Mouse (Mus musculus) midbrain, postnatal 0 days (tissue): ENCODE measurements around the gene Tnip1. TPM values are rescaled to one million over a fixed set of nuclear protein-coding genes. Genes with fewer than 3 reads are reported as not detected.
A peak's percentile ranks its signal among the peaks of the same experiment; 100 is the strongest.

Experiments
- ATAC-seq: fragments of 200-750 bp; cut with Nextera tagmentation; 2 replicates; pipeline ENCODE4 v1.8.0; 2017; ENCODE audit warnings: moderate number of reproducible peaks, mild to moderate bottlenecking, moderate TSS enrichment, moderate library complexity; ENCODE audit not compliant: low FRiP score
- DNase-seq: peaks from one replicate; pipeline ENCODE4 v3.0.0-alpha.2; 2015; ENCODE audit warnings: low spot score
- H3K27ac ChIP-seq: fragments of 300-500 bp; sonication (generic); 2 replicates; pipeline ENCODE4 v1.5.1; 2014; ENCODE audit warnings: low read depth, mild to moderate bottlenecking, low read length, mixed read lengths
- H3K27me3 ChIP-seq: fragments of 300-500 bp; sonication (generic); 2 replicates; pipeline ENCODE4 v1.6.1; 2014; ENCODE audit warnings: low read length, control low read depth, mixed read lengths; ENCODE audit not compliant: insufficient read depth
- H3K36me3 ChIP-seq: fragments of 300-500 bp; sonication (generic); 2 replicates; pipeline ENCODE4 v1.6.1; 2014; ENCODE audit warnings: low read length, control low read depth, mixed read lengths; ENCODE audit not compliant: insufficient read depth
- H3K4me1 ChIP-seq: fragments of 300-500 bp; sonication (generic); 2 replicates; pipeline ENCODE4 v1.6.1; 2014; ENCODE audit warnings: mild to moderate bottlenecking, control low read depth, antibody characterized with exemption, low read length, mixed read lengths; ENCODE audit not compliant: insufficient read depth
- H3K4me2 ChIP-seq: fragments of 300-500 bp; sonication (generic); 2 replicates; pipeline ENCODE4 v1.6.1; 2014; ENCODE audit warnings: low read depth, mild to moderate bottlenecking, low read length, mixed read lengths; ENCODE audit not compliant: poor library complexity, severe bottlenecking
- H3K4me3 ChIP-seq: fragments of 300-500 bp; sonication (generic); 2 replicates; pipeline ENCODE4 v1.5.1; 2014; ENCODE audit warnings: low read depth, mild to moderate bottlenecking, low read length, moderate library complexity
- H3K9ac ChIP-seq: fragments of 300-500 bp; sonication (generic); replicated peaks from 2 replicates; pipeline ENCODE4 v1.6.1; 2014; ENCODE audit warnings: mild to moderate bottlenecking, low read length, moderate library complexity, mixed read lengths; ENCODE audit not compliant: poor library complexity, severe bottlenecking
- H3K9me3 ChIP-seq: fragments of 300-500 bp; sonication (generic); 2 replicates; pipeline ENCODE4 v1.6.1; 2016; ENCODE audit warnings: low read length, control low read depth
- CTCF ChIP-seq: IDR thresholded peaks from 2 replicates; pipeline ENCODE4 v1.5.1; 2016; ENCODE audit warnings: antibody characterized with exemption, mild to moderate bottlenecking
- WGBS: fragments of 180-500 bp; shearing (Covaris S2); extraction: QIAGEN DNeasy Blood & Tissue Kit; methylation state at CpG from one replicate; pipeline ENCODE4 v1.1.7; 2014; 5-methylcytosine and 5-hydroxymethylcytosine counted together
- polyA plus RNA-seq: library from polyadenylated mRNA; unstranded; fragments of >200 nt; fragmentation: Nextera tagmentation; extraction: Ambion mirVana; gene quantifications from 2 replicates; pipeline ENCODE4 v1.2.1, GENCODE M21; 2015
- total RNA-seq: library from RNA; depleted of rRNA; stranded (reverse); fragments of >200 nt; gene quantifications from 2 replicates; pipeline ENCODE4 v1.2.3, GENCODE M21; 2014

Gene Tnip1
- total and polyA plus RNA-seq, 2 experiments from 2014 or later, result 17.2 to 19.2 TPM

GRCm38 (mm10) chr11:54984581-54984980 is 21.9 kb upstream of the Tnip1 start:
- Histone ChIP-seq H3K9ac (no peak overlapping the region), H3K27ac (no peak overlapping the region), H3K4me2 (no peak overlapping the region), H3K4me3 (no peak overlapping the region), H3K9me3 (no peaks in the 10 kb centered on the region), H3K4me1 (no peaks in the 10 kb centered on the region), H3K36me3 (peaks cover 6% of the 10 kb centered on the region; the same call in 1 of the 2 replicates), H3K27me3 (no peaks in the 10 kb centered on the region)
- DNase-seq, result no peak
- TF ChIP-seq CTCF, result no peak
- 63% methylated on average over 4 of the region's 4 CpGs for WGBS
- no peak for ATAC-seq

GRCm38 (mm10) chr11:54984085-54984484 is 21.4 kb upstream of the Tnip1 start:
- peaks cover 6% of the 10 kb centered on the region; the same call in 1 of the 2 replicates for H3K36me3 ChIP-seq
- no peak overlapping the region for H3K4me3 ChIP-seq
- H3K4me2 ChIP-seq, result no peak overlapping the region
- H3K27ac ChIP-seq, result no peak overlapping the region
- DNase-seq (peak; percentile 92), ATAC-seq (no peak)
- no peak overlapping the region for H3K9ac ChIP-seq
- H3K4me1 ChIP-seq, result no peaks in the 10 kb centered on the region
- no peaks in the 10 kb centered on the region for H3K9me3 ChIP-seq
- no peaks in the 10 kb centered on the region for H3K27me3 ChIP-seq
- 3% methylated on average over 6 of the region's 6 CpGs for WGBS
- TF ChIP-seq CTCF, result peak; percentile 98

- 83% methylated on average over 6 of the region's 6 CpGs for WGBS
- Histone ChIP-seq H3K27me3 (no peaks in the 10 kb centered on the region), H3K4me1 (no peaks in the 10 kb centered on the region), H3K36me3 (peaks cover 6% of the 10 kb centered on the region; the same call in 1 of the 2 replicates), H3K4me3 (no peak overlapping the region), H3K9ac (no peak overlapping the region), H3K27ac (no peak overlapping the region), H3K9me3 (no peaks in the 10 kb centered on the region), H3K4me2 (no peak overlapping the region)
- TF ChIP-seq CTCF, result no peak; the same call in 1 of the 2 replicates
- no peak for ATAC-seq
- DNase-seq, result no peak
Observed at GRCm38 (mm10) chr11:54982520-54982919, 19.8 kb upstream of the Tnip1 start.

- no peak overlapping the region for H3K4me2 ChIP-seq
- H3K4me3 ChIP-seq, result no peak overlapping the region
- no peaks in the 10 kb centered on the region for H3K9me3 ChIP-seq
- DNase-seq (no peak), ATAC-seq (no peak)
- no peaks in the 10 kb centered on the region for H3K4me1 ChIP-seq
- WGBS, result 95% methylated on average over 4 of the region's 4 CpGs
- H3K27ac ChIP-seq, result no peak overlapping the region
- H3K36me3 ChIP-seq, result peaks cover 6% of the 10 kb centered on the region; the same call in 1 of the 2 replicates
- no peak for TF ChIP-seq CTCF
- no peaks in the 10 kb centered on the region for H3K27me3 ChIP-seq
- no peak overlapping the region for H3K9ac ChIP-seq
Observed at GRCm38 (mm10) chr11:54981630-54982029, 18.9 kb upstream of the Tnip1 start.

- 73% methylated on average over 6 of the region's 6 CpGs for WGBS
- Histone ChIP-seq H3K27me3 (no peaks in the 10 kb centered on the region), H3K4me3 (no peak overlapping the region), H3K9ac (no peak overlapping the region), H3K4me1 (no peaks in the 10 kb centered on the region), H3K4me2 (no peak overlapping the region), H3K36me3 (peaks cover 6% of the 10 kb centered on the region; the same call in 1 of the 2 replicates), H3K27ac (no peak overlapping the region), H3K9me3 (no peaks in the 10 kb centered on the region)
- no peak for TF ChIP-seq CTCF
- ATAC-seq, result no peak
- no peak for DNase-seq
Observed at GRCm38 (mm10) chr11:54977385-54977937, 14.7 kb upstream of the Tnip1 start.

- 94% methylated on average over 2 of the region's 2 CpGs for WGBS
- Histone ChIP-seq H3K36me3 (no peaks in the 10 kb centered on the region; the same call in 1 of the 2 replicates), H3K9me3 (no peaks in the 10 kb centered on the region), H3K27ac (no peak overlapping the region), H3K4me3 (no peak overlapping the region), H3K4me1 (no peaks in the 10 kb centered on the region), H3K4me2 (no peak overlapping the region), H3K9ac (no peak overlapping the region), H3K27me3 (no peaks in the 10 kb centered on the region)
- ATAC-seq (no peak), DNase-seq (no peak)
- no peak for TF ChIP-seq CTCF
Observed at GRCm38 (mm10) chr11:54976351-54976750, 13.6 kb upstream of the Tnip1 start.
